Mouse (Mus musculus) C2C12 (cell line): ENCODE measurements around the gene Snrpg. TPM values are rescaled to one million over a fixed set of nuclear protein-coding genes. Genes with fewer than 3 reads are reported as not detected.

Experiments used
- H3K27me3 ChIP-seq: one replicate; pipeline ENCODE4 v1.6.1; 2011; ENCODE audit not compliant: control insufficient read depth, insufficient read depth, insufficient read length
- H3K36me3 ChIP-seq: one replicate; pipeline ENCODE4 v1.6.1; 2011; ENCODE audit not compliant: control insufficient read depth, insufficient read depth
- H3K4me3 ChIP-seq: one replicate; pipeline ENCODE4 v1.5.1; 2011; ENCODE audit warnings: mild to moderate bottlenecking, control low read depth; ENCODE audit not compliant: poor library complexity, insufficient read depth, severe bottlenecking
- H3K79me2 ChIP-seq: one replicate; pipeline ENCODE4 v1.6.1; 2011; ENCODE audit not compliant: control insufficient read depth, insufficient read depth
- H3K79me3 ChIP-seq: one replicate; pipeline ENCODE4 v1.6.1; 2011; ENCODE audit warnings: low read depth, control low read depth
- H3ac ChIP-seq: one replicate; pipeline ENCODE3; 2011; ENCODE audit warnings: low read depth; ENCODE audit not compliant: control insufficient read depth, insufficient read length
- CEBPB ChIP-seq: IDR thresholded peaks from one replicate; pipeline ENCODE4 v1.6.1; 2011; ENCODE audit warnings: low read depth, mild to moderate bottlenecking, control low read depth, moderate library complexity
- CTCF ChIP-seq: IDR thresholded peaks from one replicate; pipeline ENCODE4 v1.5.1; 2011; ENCODE audit not compliant: control insufficient read depth, insufficient read depth, insufficient read length
- FOSL1 ChIP-seq: IDR thresholded peaks from one replicate; pipeline ENCODE4 v1.8.0; 2011; ENCODE audit warnings: mild to moderate bottlenecking, low read length; ENCODE audit not compliant: poor library complexity, insufficient read depth, severe bottlenecking
- MAX ChIP-seq: IDR thresholded peaks from one replicate; pipeline ENCODE4 v1.6.1; 2011; ENCODE audit warnings: mild to moderate bottlenecking, control low read depth
- MYOD1 ChIP-seq: IDR thresholded peaks from one replicate; pipeline ENCODE4 v1.6.1; 2011; ENCODE audit warnings: low read depth; ENCODE audit not compliant: control insufficient read depth, insufficient read length
- MYOG ChIP-seq: IDR thresholded peaks from one replicate; pipeline ENCODE4 v1.6.1; 2011; ENCODE audit not compliant: control insufficient read depth, insufficient read length; ENCODE audit errors: extremely low read depth
- USF1 ChIP-seq: IDR thresholded peaks from one replicate; pipeline ENCODE4 v1.6.1; 2011; ENCODE audit warnings: low read depth, mild to moderate bottlenecking, control low read depth, moderate library complexity
- polyA plus RNA-seq: library from polyadenylated mRNA; unstranded; fragments of >200 nt; fragmentation: generic; extraction: Trizol; gene quantifications from one replicate; pipeline ENCODE4 v1.2.1, GENCODE M21; 2012; ENCODE audit warnings: missing spikeins

Gene Snrpg
- polyA plus RNA-seq, 1 experiment, result 354 TPM

GRCm38 (mm10) chr6:86397257-86397980 lies 26.3 kb downstream of the Snrpg start:
- H3K79me2 ChIP-seq, result peaks cover 18% of the 10 kb centered on the region
- H3K27me3 ChIP-seq, result no peaks in the 10 kb centered on the region
- TF ChIP-seq FOSL1, result no peak
- TF ChIP-seq USF1, result peak; percentile 20
- TF ChIP-seq MAX, result peak; percentile 71
- H3K4me3 ChIP-seq, result peak overlapping the region; percentile 60
- peaks cover 3% of the 10 kb centered on the region for H3K36me3 ChIP-seq
- H3K79me3 ChIP-seq, result peaks cover 7% of the 10 kb centered on the region
- H3ac ChIP-seq, result peak overlapping the region; percentile 32

GRCm38 (mm10) chr6:86398986-86399385 lies 27.9 kb downstream of the Snrpg start:
- Histone ChIP-seq H3K79me2 (peaks cover 18% of the 10 kb centered on the region), H3K27me3 (no peaks in the 10 kb centered on the region), H3K4me3 (no peak overlapping the region), H3K36me3 (no peaks in the 10 kb centered on the region), H3ac (no peak overlapping the region), H3K79me3 (peaks cover 7% of the 10 kb centered on the region)
- TF ChIP-seq FOSL1 (no peak), MYOG (no peak), CTCF (no peak), CEBPB (no peak), USF1 (no peak), MAX (no peak), MYOD1 (no peak)

- peaks cover 23% of the 10 kb centered on the region for H3K79me2 ChIP-seq
- TF ChIP-seq FOSL1 (no peak), USF1 (no peak), CEBPB (no peak), MAX (no peak), CTCF (no peak), MYOD1 (no peak), MYOG (no peak)
- no peaks in the 10 kb centered on the region for H3K27me3 ChIP-seq
- no peaks in the 10 kb centered on the region for H3K36me3 ChIP-seq
- H3K79me3 ChIP-seq, result peaks cover 14% of the 10 kb centered on the region
- no peak overlapping the region for H3K4me3 ChIP-seq
- no peak overlapping the region for H3ac ChIP-seq
These were observed 28.9 kb downstream of the Snrpg start for GRCm38 (mm10) chr6:86399995-86400394.

GRCm38 (mm10) chr6:86400972-86401371 lies 29.9 kb downstream of the Snrpg start:
- TF ChIP-seq MYOD1, result no peak
- peak; percentile 81 for TF ChIP-seq USF1
- no peak for TF ChIP-seq MYOG
- peak; percentile 36 for TF ChIP-seq MAX
- TF ChIP-seq CTCF, result peak; percentile 31
- TF ChIP-seq FOSL1, result no peak
- Histone ChIP-seq H3ac (no peak overlapping the region), H3K27me3 (no peaks in the 10 kb centered on the region), H3K79me3 (peaks cover 17% of the 10 kb centered on the region), H3K36me3 (no peaks in the 10 kb centered on the region), H3K4me3 (no peak overlapping the region), H3K79me2 (peaks cover 23% of the 10 kb centered on the region)

GRCm38 (mm10) chr6:86402681-86403607 lies 31.8 kb downstream of the Snrpg start:
- H3K4me3 ChIP-seq, result peak overlapping the region; percentile 21
- TF ChIP-seq CEBPB, result no peak
- no peak for TF ChIP-seq MAX
- TF ChIP-seq CTCF, result no peak
- no peak for TF ChIP-seq MYOG
- TF ChIP-seq FOSL1, result no peak
- TF ChIP-seq USF1, result no peak
- TF ChIP-seq MYOD1, result no peak
- H3K79me2 ChIP-seq, result peaks cover 39% of the 10 kb centered on the region
- no peak overlapping the region for H3ac ChIP-seq
- no peaks in the 10 kb centered on the region for H3K27me3 ChIP-seq
- peaks cover 35% of the 10 kb centered on the region for H3K79me3 ChIP-seq
- H3K36me3 ChIP-seq, result peaks cover 13% of the 10 kb centered on the region
